Mouse (Mus musculus): ENCODE results near the gene Jade3. TPM values are rescaled to one million over a fixed set of nuclear protein-coding genes. Genes with fewer than 3 reads are reported as not detected.
A peak's percentile ranks its signal among the peaks of the same experiment; 100 is the strongest.

Jade3 gene
- total RNA-seq, 2 experiments from 2014 or later, result 7.6 to 8.1 TPM

- DNase-seq (ENCODE audit: low spot score in 2 of 2), result no peak
Observed at GRCm38 (mm10) chrX:20547609-20548008, 122.1 kb downstream of the Jade3 start.

DNA sequence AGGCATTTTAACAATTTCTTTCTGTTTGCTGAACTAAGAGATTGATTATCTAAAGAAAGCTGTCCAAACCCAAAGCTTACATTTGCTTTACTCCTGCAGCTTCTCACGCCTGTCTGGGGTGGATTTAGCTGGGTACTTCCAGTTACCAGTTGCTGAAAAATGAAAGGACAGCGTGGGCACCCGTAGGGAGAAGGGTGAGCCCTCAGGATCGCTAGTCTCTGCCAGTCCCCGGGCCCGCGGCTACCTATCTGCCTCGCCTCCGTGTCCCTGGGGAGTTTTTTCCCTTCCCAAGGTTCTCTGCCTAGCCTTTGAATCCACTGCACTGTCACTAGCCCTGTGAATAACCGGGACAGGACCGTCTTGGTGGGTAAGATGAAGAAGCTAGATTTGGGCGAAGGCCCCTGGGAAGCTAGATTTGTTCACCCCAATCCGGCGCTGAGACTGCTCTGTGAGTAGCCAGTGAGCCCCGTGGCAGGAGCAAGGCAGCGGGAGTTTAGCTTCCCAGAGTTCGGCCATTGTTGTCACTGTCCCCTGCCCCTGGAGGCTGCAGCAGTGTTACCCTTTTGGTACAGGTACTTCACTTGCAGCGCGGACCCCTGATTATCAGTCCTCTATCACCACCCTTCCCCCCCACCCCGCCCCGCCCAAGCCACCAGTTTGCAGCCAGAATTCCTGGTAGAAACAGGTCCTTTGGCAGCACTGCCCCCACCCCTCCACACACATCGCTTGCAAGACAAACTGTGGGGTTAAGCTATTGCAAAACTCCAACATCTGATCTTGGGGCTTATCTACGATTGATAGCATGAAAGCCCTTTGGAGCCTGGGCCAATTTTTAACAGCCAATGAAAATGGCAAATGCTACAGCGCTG is 122.8 kb downstream of the Jade3 start:
- DNase-seq (ENCODE audit: low spot score in 2 of 2), result peak; percentile 5 to 14

GRCm38 (mm10) chrX:20548880-20549440 is 123.5 kb downstream of the Jade3 start:
- DNase-seq (ENCODE audit: low spot score in 2 of 2), result no peak

- DNase-seq (ENCODE audit: low spot score in 2 of 2), result no peak
Observed at GRCm38 (mm10) chrX:20549532-20549931, 124.0 kb downstream of the Jade3 start, which contains the start of gene Rgn. Gene Rgn, plus strand, starts transcription at chrX:20549787.

DNA sequence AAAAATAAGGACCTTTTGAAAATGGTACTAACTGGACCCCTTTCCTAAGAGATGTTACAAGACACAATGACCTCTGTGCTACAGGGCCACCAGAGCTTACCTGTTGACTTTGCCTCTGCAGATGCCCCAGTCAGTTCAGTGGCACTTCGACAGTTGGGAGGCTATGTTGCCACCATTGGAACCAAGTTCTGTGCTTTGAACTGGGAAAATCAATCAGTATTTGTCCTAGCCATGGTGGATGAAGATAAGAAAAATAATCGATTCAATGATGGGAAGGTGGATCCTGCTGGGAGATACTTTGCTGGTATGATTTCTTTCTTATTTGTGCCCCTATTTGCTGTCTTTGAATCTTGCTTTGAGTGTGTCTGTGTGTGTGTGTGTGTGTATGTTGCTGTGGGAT is 126.7 kb downstream of the Jade3 start:
- no peak for DNase-seq (ENCODE audit: low spot score in 2 of 2)

GRCm38 (mm10) chrX:20561846-20562245 is 136.4 kb downstream of the Jade3 start:
- DNase-seq (ENCODE audit: low spot score in 2 of 2), result no peak

DNA sequence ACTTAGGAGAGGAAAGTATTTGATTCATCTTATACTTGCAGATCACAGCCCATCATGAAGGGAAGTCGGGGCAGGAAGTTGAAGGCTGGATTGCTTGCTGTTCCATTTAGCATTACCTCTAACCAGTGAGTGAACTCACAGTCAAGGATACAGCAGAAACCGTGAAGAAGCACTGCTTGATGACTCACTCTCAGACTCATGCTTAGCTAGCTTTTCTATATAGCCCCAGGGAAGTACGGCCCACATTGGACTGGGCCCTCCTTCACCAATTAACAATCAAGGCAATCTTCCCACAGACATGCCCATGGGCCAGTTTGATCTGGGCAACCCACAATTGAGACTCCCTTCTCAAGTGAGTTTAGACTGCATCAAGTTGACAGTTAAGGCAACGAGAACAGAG is 138.5 kb downstream of the Jade3 start:
- no peak for DNase-seq (ENCODE audit: low spot score in 2 of 2)

Other genes with a start within 250 kb of the Jade3 start
- gene Slc9a7, start 133.9 kb upstream of the Jade3 start, total RNA-seq (2021), result 10 to 100 TPM; 67.2 to 76.8 TPM
- 10 to 100 TPM; 18.0 to 19.0 TPM for gene Rp2, start 61.2 kb upstream of the Jade3 start, total RNA-seq (2021)
- gene Rgn, start 124.1 kb downstream of the Jade3 start, total RNA-seq (2021), result under 1 TPM in 1 of 2 experiments, not detected in 1; 0.40 TPM
- 10 to 100 TPM; 30.0 to 33.9 TPM for gene Rbm10, start 191.8 kb downstream of the Jade3 start, total RNA-seq (2021)
- 100 to 1,000 TPM; 160 to 168 TPM for gene Ndufb11, start 191.9 kb downstream of the Jade3 start, total RNA-seq (2021)
- 100 to 1,000 TPM; 394 to 409 TPM for gene Uba1, start 232.6 kb downstream of the Jade3 start, total RNA-seq (2021)